Mouse (Mus musculus) 3T3-L1 (cell line): ENCODE results near the gene Pgbd5.

Source experiments
- DNase-seq: peaks from one replicate; pipeline ENCODE4 v3.0.0-alpha.2; 2015; ENCODE audit warnings: low read depth, low spot score

Gene Pgbd5

DNA sequence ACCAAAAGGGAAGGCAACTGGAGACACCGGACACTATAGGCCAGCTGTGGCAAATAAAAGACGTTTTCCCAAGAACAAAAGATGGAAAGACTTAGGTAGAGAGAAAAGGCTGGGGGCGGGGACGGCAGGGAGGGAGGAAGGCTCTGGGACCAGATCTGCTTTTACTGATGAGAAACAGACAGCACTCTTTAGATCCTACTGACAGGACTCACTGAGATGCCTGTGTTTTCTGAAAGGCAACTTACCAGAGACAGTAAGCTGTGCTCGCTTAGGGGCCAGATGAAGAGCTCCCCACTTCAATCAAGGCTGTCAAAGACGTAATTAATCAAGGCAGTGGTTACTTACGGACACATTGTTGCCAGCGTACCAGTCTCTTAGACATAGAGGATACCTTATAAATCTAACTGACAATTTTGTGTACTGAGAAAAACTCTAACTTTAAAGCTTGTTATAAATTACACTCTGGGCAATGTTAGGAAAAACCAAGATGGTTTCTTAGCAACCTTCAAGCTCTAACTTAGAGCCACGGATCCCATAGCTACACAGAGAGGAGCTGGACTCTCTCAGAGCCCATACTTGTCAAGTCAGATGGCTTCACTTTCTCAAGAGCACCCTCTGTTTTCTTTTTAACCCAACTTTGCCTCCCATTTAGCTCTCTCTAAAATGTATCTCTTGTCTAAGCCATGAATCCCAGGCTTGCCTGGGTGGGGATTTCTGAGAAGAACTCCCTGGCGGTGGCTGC, 47.0 kb downstream of the Pgbd5 start:
- no peak for DNase-seq

DNA sequence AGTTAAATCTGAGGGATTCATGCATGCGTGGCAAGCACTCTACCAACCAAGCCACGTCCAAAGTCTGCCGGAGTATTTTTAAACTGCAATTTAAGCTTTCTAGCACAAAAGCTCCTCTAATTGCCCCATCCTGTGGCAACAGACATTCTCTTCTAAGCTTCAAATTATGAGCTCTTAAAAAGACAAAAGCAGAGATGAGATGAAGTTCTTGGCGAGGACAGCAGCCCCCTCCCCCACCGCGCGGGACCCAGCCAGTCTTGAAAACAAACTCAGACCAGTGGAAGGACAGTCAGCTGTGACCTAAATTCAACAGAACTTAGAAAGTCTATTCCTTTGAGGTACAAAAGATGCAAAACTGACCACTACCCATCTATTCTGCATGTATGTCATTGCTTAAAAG, 48.3 kb downstream of the Pgbd5 start:
- no peak for DNase-seq

DNA sequence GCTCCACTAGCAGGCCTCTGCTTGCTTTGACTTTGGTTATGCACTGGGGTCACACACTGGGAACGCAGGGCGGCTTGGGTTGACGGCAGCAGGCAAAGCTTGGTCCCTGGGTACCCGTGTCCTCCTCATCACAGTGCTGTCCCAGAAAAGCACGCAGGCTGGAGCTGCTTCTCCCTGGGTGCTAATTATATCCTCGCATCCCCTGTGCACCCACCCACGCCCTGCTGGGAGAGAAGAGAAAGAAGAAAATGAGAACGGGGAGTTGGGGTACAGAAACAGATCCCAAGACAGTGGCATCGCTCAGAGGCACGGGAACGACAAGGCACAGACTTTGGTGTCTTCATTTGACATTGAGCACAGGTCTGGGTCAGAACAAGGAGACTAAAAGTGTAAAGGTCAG, 50.0 kb downstream of the Pgbd5 start:
- DNase-seq = no peak

DNA sequence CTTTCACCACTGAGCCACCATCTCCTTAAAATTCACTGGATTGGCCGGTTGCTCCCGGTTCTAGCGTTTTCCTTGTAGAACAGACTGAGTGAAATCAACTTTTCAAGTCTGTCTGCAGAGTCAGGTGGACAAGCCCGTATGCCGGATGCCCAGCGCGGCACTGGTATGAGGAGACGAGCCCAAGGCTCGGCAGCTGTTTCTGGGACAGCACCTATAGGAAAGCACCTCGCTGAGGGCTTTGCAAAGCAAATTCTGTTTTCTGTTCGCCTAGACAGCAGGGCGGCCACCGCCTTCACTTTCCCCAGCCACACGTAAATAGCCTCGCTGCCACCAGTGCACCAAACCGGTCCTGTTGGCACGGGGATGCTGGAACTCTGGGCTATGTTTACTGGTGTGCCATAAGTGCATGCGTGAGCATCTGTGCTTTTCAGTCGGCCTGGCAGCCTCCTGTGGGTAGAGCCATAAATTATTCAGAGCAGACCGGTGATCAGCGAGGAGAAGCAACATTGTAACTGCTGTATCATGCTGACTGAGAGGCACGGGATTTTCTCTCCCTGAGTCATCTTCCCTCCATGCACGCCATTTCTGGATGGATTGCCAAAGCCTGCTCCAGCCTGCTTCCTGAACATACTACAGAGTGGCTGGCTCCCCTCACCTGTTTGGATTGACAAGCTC, 53.1 kb downstream of the Pgbd5 start:
- DNase-seq = no peak

DNA sequence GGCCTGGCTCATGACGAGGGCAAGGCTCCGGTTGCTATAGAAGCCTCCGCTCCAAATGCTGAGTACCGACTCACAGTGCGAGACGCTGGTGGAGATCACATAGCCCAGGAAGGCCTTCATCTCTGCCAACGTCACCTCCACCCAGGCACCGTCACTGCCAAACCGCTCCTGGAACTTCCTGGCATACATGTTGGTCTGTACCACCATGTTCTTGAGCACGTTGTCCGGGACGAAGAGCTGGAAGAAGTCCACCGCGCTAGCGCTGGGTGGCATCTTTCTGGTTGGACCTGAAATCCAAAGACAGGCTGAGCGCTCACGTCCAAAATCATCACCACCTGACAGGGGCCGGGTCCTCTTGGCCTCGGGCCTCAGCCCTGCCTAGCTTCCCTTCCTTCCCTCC, 55.1 kb downstream of the Pgbd5 start:
- no peak for DNase-seq

DNA sequence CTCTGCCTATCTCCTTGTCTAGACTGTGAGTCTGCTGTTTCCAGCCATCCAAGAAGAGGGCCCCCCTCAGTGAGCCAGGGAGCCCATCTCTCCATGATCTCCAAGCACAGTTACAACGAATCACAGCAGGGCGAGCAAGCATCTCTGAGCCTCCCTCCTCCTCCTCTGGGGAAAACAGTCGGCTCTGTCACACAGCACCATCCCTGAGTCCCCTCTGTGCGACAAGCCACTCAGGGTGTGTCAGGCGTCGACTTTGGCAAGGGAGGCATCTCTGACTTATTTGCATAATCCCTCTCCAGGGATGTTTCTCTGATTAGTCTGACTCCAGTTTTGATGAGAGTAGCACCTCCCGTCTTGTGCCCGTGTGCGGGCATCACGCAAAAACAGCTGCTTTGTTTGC, 57.2 kb downstream of the Pgbd5 start:
- no peak for DNase-seq

DNA sequence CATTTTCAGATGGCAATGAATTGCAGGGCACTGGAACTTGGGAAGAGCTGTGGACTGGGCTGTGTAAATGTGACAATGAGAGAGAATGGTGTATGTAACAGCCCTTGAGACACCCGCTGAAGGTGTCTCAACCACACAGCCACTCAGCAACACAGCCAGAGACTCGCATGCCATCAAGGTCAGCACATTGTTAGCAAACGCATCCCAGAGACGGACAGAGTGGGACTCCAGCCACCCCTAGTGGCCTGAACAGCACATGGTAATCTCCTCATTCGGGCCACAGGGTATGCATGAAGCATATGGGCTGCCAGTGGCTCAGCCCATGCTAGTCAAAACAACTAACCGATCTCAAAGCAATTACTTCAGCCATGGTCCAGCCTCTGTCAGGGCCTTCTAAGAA, 60.2 kb downstream of the Pgbd5 start:
- DNase-seq = peak; percentile 9

DNA sequence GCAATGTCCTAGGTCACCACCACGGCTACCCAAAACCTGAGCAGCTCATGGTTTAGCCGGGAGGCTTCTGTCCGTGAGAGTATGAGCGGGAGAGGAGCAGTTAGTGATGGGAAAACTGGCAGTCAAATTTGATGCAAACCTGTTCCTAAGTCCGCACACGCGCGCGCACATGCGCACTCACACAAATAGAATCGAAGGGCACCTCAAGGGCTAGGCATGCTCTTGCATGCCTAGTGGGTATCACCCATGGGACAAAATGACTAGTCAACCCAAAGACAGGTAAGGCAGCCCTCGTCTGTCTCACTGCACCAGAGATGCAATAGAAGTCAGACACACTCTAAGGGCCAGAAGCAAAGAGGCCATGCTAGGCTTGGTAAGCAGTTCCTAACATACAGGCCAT, 63.1 kb downstream of the Pgbd5 start:
- no peak for DNase-seq

DNA sequence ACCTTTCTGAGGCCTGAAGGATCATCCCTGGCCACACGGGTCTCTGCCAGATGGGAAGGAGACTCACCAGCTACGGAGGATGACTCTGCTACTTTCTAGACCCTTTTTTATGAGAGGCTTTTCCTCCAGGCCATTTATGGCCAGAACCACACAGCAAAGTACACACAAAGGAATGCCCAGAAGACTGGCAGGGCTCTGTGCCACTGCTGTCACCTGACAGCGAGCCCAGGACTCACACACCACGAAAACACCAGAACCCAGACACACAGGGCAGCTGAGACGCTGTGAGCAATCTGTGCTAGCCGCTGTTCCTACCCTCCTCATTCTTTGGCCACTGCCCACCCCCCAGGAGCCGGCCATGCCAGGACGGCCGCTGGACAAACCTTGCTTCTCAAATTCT, 63.7 kb downstream of the Pgbd5 start:
- no peak for DNase-seq

DNA sequence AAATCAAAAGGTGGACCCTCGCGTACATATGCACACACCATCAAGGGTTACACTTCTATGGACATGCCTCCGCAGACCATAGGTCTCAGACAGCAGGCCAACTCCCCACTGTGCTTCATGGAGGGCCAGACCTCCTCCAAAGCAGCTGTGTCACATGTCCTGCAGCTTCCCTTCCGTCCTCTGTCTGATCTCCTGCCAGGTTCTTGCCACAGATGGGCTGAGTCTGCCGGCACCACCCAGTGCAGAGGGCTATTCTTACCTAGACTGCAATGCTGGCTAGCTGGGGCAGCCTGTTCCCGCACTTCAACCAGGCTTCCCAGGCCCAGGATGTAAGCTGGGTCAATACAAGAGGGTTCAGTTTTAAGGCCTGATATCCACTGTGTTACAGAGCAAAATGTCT, 64.3 kb downstream of the Pgbd5 start:
- no peak for DNase-seq

DNA sequence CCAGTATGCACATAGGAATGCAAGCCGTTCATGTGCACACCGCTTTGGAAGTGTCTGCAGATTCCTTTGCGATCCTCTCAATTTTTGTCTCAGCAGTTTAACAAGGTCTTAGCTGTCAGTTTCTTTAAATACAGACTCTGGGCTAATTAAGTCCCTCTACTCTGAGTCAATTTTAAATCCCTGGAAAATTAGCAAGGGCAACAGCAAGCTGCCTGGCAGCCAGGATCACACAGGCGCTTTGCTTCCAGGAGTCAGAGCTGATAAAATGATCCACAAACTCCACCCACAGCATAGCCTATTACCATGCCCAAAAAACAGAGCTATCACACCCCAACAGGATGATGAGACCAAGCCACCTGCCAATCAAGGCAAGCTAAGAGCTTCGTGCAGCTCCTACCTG, 65.7 kb downstream of the Pgbd5 start:
- DNase-seq = no peak

DNA sequence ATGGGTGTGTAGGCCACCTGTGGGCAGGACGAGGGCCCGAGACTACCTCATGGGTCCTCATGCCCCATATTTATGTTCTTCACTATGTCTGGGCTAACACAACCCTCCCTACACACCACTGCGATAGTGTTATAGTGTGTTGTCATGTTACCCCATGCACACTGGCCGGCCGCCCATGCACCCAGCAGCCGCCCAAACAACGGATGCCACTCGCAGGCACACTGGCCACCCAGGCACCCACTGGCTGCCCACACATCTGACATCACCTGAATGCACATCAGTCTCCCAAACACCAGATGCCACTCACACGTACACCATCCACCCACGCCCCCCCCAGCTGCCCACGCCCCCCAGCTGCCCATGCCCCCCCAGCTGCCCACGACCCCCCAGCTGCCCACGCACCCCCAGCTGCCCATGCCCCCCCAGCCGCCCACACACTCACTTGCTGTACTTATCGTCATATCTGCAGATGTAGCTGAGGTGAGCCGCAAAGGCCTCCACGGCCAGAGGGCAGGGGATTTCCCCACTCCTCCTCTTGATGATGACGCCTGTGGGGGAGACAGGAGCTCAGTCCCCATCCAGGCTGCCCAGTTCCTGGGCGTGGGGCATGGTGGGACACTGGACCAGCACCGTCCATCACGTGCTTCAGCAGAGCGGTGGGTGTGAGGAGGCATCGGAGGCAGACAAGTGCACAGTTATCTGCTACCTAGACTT, 67.9 kb downstream of the Pgbd5 start:
- DNase-seq = no peak

DNA sequence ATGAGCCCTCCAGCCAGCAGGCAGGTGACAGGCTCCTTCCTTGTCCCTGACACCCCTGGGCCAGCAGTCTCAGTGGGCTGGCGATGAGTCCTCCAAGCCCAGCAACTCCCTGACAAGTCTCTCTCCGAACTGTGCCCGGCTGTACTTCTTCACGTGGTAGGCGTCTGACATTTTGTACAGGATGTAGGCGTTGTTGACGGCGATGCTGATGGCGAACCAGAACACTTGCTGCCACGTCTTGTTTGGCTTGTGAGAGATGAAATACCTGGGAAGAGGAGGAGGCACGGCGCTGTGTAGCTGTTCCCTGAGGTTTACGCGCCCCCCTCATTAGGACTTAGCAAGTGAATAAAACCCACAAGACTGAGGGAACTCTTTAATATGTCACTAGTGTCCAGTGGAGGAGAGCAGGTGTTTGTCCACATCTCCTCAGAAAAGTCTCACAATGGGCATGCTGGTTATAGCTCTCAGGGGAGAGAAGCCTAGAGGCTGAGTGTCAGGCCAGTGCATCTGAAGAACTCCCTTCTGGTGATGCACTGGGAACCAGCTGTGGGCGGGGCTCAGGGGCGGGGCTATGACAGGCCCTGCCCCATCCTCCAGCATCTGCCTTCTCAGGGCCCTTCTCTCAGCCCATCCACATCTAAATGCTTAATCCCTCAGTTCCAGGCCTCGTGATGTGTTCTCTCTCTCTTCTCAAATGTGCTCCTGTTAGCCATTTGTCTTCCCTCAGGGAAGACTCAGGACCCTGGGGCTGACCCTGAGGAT, 68.9 kb downstream of the Pgbd5 start:
- no peak for DNase-seq

DNA sequence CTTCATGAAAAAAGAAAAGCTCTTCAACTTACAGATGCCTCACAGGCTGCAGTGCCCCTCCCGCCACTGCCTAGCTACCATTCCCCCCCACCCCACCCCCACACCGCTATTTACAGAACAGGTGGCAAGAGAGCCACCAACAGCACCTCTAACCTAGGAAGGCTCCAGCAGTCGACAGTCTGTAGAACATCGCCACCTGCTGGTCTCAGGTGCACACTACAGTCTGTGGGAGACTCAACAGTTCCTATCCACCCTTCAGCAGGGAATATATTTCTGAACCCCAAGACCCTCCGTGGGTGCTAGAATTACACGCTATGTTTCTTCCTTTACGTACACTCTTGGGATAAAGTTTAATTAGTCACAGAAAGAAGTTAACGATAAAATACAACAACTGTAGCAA, 71.2 kb downstream of the Pgbd5 start:
- peak; percentile 70 for DNase-seq

DNA sequence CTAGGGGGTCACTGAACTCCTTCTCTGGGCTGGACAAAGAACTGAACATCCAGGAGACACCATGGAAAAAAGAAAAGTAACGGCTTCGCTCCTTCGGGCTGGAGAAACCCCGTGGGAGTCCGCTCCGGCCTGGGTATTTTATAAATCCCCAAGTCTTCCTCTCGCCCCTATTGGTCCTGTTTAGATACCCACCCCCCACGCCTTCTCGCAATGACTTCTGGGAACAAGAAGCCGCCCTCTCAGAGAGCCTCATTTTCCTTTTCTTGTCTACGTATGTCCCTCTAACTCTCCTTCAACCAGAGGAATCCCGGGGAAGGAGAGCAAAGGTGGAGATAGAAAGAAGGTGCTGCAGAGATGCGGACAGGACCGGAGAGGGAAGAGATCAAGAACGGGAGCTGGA, 76.1 kb downstream of the Pgbd5 start:
- no peak for DNase-seq

DNA sequence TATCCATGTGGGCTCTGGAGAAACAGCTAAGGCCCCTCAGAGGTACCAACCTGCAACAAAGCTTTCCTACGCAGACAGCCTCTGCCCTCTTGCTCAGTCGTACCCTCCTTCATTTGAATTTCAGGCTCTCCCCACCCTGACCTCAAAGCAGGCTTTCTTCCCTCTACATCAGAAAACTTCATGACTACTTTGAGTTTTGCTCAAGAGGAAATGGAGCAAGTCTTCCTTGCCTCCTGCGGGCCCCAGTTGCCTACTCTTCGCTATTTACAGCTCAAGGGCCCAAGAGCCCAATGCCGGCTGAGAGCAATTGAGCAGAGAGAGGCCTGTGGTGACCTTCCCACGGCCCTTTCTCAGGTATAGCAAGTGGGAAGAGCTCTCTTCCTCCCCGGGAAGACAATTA, 76.9 kb downstream of the Pgbd5 start:
- DNase-seq = no peak

DNA sequence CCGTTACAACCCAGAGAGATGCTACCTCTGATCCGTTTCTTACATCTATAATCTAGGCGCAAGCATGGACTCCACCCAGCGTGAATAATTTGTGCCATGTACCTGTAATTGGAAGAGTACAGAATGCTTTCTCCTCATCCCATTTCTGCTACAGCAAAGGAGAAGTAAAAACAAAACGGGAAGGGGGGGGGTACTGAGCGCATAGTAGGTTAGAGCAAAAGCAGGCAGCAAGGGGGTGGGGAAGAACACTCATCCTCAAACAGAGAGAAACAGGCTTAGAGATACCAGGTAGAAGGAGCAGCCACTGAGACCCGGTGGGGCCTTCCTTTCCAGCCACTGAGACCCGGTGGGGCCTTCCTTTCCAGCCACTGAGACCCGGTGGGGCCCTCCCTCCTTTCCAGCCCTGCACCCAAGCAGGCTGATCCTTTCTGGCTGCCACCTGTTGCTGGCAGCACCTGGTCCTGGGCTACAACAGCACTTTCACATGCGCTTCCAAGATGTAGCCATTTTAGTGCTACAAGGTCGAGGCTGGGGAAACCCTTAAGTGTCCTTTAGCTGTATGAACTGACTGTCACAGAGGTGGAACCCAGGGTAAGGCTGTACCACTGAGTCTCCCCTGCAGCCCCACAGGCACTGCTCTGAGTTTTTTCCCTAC, 77.6 kb downstream of the Pgbd5 start:
- no peak for DNase-seq

DNA sequence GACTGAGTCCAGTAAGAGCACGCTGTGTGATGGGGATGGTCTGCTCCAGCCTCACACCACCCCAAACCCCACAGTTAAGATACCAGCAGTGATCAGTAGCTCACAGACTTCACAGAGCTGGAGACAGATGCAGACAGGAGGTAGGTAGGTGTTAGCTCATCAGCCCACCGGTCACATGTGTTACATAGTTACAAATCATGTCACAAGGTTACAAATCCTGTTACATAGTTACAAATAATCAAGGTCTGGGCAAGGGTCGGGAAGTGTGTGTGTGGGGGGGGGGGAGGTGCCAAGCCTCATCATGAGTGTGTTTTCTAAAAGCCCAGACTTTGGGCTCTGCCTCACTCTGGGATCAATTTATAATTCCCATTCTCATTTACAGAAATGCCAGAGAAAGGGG, 78.5 kb downstream of the Pgbd5 start:
- no peak for DNase-seq

DNA sequence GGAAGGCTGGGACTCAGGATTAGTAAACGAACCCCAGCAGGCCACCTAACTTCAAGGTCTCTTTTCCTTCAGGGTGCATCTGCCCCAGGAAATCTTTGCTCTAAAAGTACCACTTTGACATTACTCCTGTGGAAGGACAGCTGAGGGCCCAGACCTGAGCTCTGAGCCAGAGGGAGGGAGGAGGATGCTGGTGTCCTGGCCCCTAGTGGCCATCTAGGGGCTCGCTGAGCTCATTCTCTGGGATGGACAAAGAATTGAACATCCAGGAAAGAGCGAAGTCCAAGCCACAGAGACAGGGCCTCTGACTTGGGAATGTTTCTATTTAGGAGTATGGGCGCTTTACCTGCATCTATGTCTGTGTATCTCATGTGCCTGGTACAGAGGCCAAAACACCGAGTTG, 87.8 kb downstream of the Pgbd5 start:
- DNase-seq = no peak

DNA sequence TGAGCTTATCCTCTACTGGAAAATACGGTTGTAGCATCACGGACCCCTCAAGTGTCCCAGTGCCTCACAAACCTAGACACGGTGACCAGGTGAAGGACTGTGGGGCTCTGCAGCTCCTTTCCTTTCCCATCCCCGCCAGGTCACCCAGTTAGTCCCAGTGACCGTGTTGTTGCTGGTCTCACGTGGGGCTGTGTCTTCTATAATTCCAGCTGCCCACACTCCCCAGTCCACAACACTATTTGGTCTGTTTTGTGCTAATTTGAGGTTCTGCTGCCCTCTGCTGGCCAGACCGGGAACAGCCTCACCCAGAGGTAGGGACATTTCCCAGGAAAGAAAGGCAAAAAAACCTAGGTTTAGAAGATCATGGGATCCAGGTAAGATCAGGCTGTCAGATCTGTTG, 89.8 kb downstream of the Pgbd5 start:
- DNase-seq = peak; percentile 87

DNA sequence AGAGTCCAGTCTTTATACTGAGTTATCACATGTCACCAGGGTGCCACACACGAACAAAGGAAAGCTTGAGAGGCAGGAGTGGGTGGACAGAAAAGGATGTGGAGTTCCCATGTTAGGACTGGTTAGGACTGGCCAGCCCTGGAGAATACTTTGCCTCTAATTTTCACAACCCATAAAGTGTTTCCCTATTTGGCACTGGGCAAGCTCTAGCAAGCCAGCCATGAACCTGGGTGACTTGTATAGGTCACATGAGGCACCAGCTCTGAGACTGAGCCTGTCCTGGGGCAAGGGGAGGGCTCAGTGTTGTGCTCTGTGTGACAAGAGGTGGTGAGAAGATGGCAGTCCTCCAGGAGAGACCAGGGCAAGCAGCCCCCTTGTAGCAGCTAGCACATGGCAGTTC, 91.4 kb downstream of the Pgbd5 start:
- no peak for DNase-seq
